Mouse (Mus musculus) intestine, postnatal 0 days (tissue): ENCODE measurements around the gene Camkk2. TPM values are rescaled to one million over a fixed set of nuclear protein-coding genes. Genes with fewer than 3 reads are reported as not detected.
A peak's percentile ranks its signal among the peaks of the same experiment; 100 is the strongest.

Source experiments
- ATAC-seq: fragments of 200-750 bp; cut with Nextera tagmentation; 2 replicates; pipeline ENCODE4 v1.8.0; 2017; ENCODE audit warnings: mild to moderate bottlenecking, moderate TSS enrichment, moderate library complexity
- H3K27ac ChIP-seq: fragments of 300-500 bp; sonication (generic); 2 replicates; pipeline ENCODE4 v1.5.1; 2014; ENCODE audit warnings: mild to moderate bottlenecking, low read depth, low read length, moderate library complexity
- H3K27me3 ChIP-seq: fragments of 300-500 bp; sonication (generic); replicated peaks from 2 replicates; pipeline ENCODE4 v1.6.1; 2014; ENCODE audit warnings: low read length, mixed read lengths; ENCODE audit not compliant: control insufficient read depth, insufficient read depth
- H3K36me3 ChIP-seq: fragments of 300-500 bp; sonication (generic); 2 replicates; pipeline ENCODE4 v1.6.1; 2014; ENCODE audit warnings: mild to moderate bottlenecking, moderate library complexity; ENCODE audit not compliant: control insufficient read depth, insufficient read depth
- H3K4me1 ChIP-seq: fragments of 300-500 bp; sonication (generic); replicated peaks from 2 replicates; pipeline ENCODE4 v1.6.1; 2014; ENCODE audit warnings: antibody characterized with exemption, low read length, mixed read lengths; ENCODE audit not compliant: control insufficient read depth, insufficient read depth
- H3K4me2 ChIP-seq: fragments of 300-500 bp; sonication (generic); replicated peaks from 2 replicates; pipeline ENCODE4 v1.6.1; 2014; ENCODE audit warnings: low read depth, mild to moderate bottlenecking, moderate library complexity
- H3K4me3 ChIP-seq: fragments of 300-500 bp; sonication (generic); 2 replicates; pipeline ENCODE4 v1.5.1; 2014; ENCODE audit warnings: low read depth, low read length
- H3K9ac ChIP-seq: fragments of 300-500 bp; sonication (generic); 2 replicates; pipeline ENCODE4 v1.6.1; 2014; ENCODE audit warnings: mild to moderate bottlenecking, low read depth, low read length
- H3K9me3 ChIP-seq: fragments of 300-500 bp; sonication (generic); 2 replicates; pipeline ENCODE4 v1.6.1; 2016; ENCODE audit warnings: mixed run types; ENCODE audit not compliant: control insufficient read depth
- CTCF ChIP-seq: sonication (generic); IDR thresholded peaks from 2 replicates; pipeline ENCODE4 v1.5.1; 2016; ENCODE audit warnings: low read depth, mild to moderate bottlenecking, control low read depth, antibody characterized with exemption, moderate library complexity
- WGBS: fragments of 180-500 bp; shearing (Covaris S2); extraction: QIAGEN DNeasy Blood & Tissue Kit; methylation state at CpG from one replicate; pipeline ENCODE4 v1.1.7; 2014; 5-methylcytosine and 5-hydroxymethylcytosine counted together
- polyA plus RNA-seq: library from polyadenylated mRNA; unstranded; fragments of >200 nt; fragmentation: Nextera tagmentation; extraction: Ambion mirVana; gene quantifications from 2 replicates; pipeline ENCODE4 v1.2.1, GENCODE M21; 2015

Gene Camkk2
- polyA plus RNA-seq, 1 experiment from 2014 or later: 11.0 TPM

- Histone ChIP-seq H3K4me3 (no peak overlapping the region), H3K9ac (no peak overlapping the region), H3K27me3 (no peaks in the 10 kb centered on the region), H3K4me1 (no peaks in the 10 kb centered on the region), H3K27ac (no peak overlapping the region), H3K4me2 (no peak overlapping the region), H3K36me3 (no peaks in the 10 kb centered on the region; the same call in 1 of the 2 replicates), H3K9me3 (no peaks in the 10 kb centered on the region)
- ATAC-seq: no peak
- WGBS: 70% methylated on average over 2 of the region's 2 CpGs
- no peak for TF ChIP-seq CTCF
Observed at GRCm38 (mm10) chr5:122777322-122777721, 1.9 kb downstream of the Camkk2 start.

- no peak for ATAC-seq
- H3K4me1 ChIP-seq: no peaks in the 10 kb centered on the region
- H3K4me2 ChIP-seq: 0 out of 2 replicates have a peak overlapping the region, but pooled peaks have one; percentile 17
- H3K9me3 ChIP-seq: no peaks in the 10 kb centered on the region
- no peaks in the 10 kb centered on the region; the same call in 1 of the 2 replicates for H3K36me3 ChIP-seq
- TF ChIP-seq CTCF: no peak
- no peaks in the 10 kb centered on the region for H3K27me3 ChIP-seq
- no peak overlapping the region for H3K27ac ChIP-seq
- no peak overlapping the region for H3K4me3 ChIP-seq
- no peak overlapping the region for H3K9ac ChIP-seq
- WGBS: 64% methylated on average over 13 of the region's 14 CpGs
Observed at GRCm38 (mm10) chr5:122775646-122776286, 3.4 kb downstream of the Camkk2 start.

GRCm38 (mm10) chr5:122774743-122775611 lies 4.2 kb downstream of the Camkk2 start:
- Histone ChIP-seq H3K4me1 (no peaks in the 10 kb centered on the region), H3K27ac (no peak overlapping the region), H3K4me3 (no peak overlapping the region), H3K9ac (no peak overlapping the region), H3K4me2 (0 out of 2 replicates have a peak overlapping the region, but pooled peaks have one; percentile 17), H3K9me3 (no peaks in the 10 kb centered on the region), H3K36me3 (no peaks in the 10 kb centered on the region; the same call in 1 of the 2 replicates), H3K27me3 (no peaks in the 10 kb centered on the region)
- ATAC-seq: peak; percentile 40
- WGBS: 66% methylated on average over 28 of the region's 28 CpGs
- no peak for TF ChIP-seq CTCF

- Histone ChIP-seq H3K4me2 (no peak overlapping the region), H3K4me1 (0 out of 2 replicates have a peak, but pooled peaks cover 2% of the 10 kb centered on the region), H3K36me3 (no peaks in the 10 kb centered on the region; the same call in 1 of the 2 replicates), H3K27ac (no peak overlapping the region), H3K9ac (no peak overlapping the region), H3K4me3 (no peak overlapping the region), H3K9me3 (no peaks in the 10 kb centered on the region), H3K27me3 (no peaks in the 10 kb centered on the region)
- ATAC-seq: no peak
- no peak for TF ChIP-seq CTCF
- WGBS: 73% methylated on average over 11 of the region's 11 CpGs
Observed at GRCm38 (mm10) chr5:122773756-122774155, 5.5 kb downstream of the Camkk2 start.

DNA sequence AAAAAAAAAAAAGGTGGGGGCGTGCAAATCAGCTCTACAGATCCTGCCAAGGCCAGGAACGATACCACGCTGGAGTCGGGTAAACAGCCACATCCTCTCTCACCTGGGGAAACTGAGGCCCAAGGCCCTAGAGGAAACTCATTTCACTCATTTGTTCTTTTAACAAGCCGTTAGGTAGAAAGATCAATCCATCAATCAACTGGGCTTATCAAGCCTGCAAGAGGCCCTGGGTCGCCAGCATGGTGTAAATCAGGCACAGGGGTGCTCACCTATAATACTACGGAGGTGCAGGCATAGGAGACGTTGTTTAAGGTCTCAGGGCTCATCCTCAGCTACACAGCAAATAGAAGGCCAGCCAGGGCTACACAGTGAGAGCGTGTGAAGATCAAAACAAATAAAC lies 7.8 kb downstream of the Camkk2 start:
- 0 out of 2 replicates have a peak, but pooled peaks cover 2% of the 10 kb centered on the region for H3K4me1 ChIP-seq
- no peak overlapping the region for H3K4me2 ChIP-seq
- ATAC-seq: no peak
- no peak overlapping the region for H3K27ac ChIP-seq
- TF ChIP-seq CTCF: no peak
- H3K9me3 ChIP-seq: no peaks in the 10 kb centered on the region
- no peak overlapping the region for H3K4me3 ChIP-seq
- no peaks in the 10 kb centered on the region for H3K36me3 ChIP-seq
- 75% methylated on average over 9 of the region's 9 CpGs for WGBS
- H3K9ac ChIP-seq: no peak overlapping the region
- no peaks in the 10 kb centered on the region for H3K27me3 ChIP-seq

- Histone ChIP-seq H3K9ac (0 out of 2 replicates have a peak overlapping the region, but pooled peaks have one; percentile 11), H3K36me3 (no peaks in the 10 kb centered on the region), H3K4me1 (0 out of 2 replicates have a peak, but pooled peaks cover 2% of the 10 kb centered on the region), H3K27ac (no peak overlapping the region; the same call in 1 of the 2 replicates), H3K27me3 (no peaks in the 10 kb centered on the region), H3K4me2 (no peak overlapping the region; the same call in 1 of the 2 replicates), H3K9me3 (no peaks in the 10 kb centered on the region), H3K4me3 (no peak overlapping the region)
- ATAC-seq: 0 out of 2 replicates have a peak, but pooled peaks have one; percentile 17
- no peak for TF ChIP-seq CTCF
- WGBS: 61% methylated on average over 10 of the region's 10 CpGs
Observed at GRCm38 (mm10) chr5:122770806-122771261, 8.4 kb downstream of the Camkk2 start.
